Mouse (Mus musculus): ENCODE data around the gene Hectd2.

The Hectd2 gene

GRCm38 (mm10) chr19:36646132-36646828 lies 91.8 kb downstream of the Hectd2 start:
- no peak for DNase-seq (ENCODE audit: low spot score in 2 of 2)

GRCm38 (mm10) chr19:36652686-36653085 lies 98.2 kb downstream of the Hectd2 start:
- DNase-seq (ENCODE audit: low spot score in 2 of 2): no peak

- DNase-seq (ENCODE audit: low spot score in 2 of 2): no peak
Observed at GRCm38 (mm10) chr19:36662734-36663133, 108.3 kb downstream of the Hectd2 start.

GRCm38 (mm10) chr19:36663918-36664317 lies 109.5 kb downstream of the Hectd2 start:
- DNase-seq (ENCODE audit: low spot score in 2 of 2): no peak

- no peak for DNase-seq (ENCODE audit: low spot score in 2 of 2)
Observed at GRCm38 (mm10) chr19:36664417-36664816, 110.0 kb downstream of the Hectd2 start.

GRCm38 (mm10) chr19:36665206-36665605 lies 110.8 kb downstream of the Hectd2 start:
- no peak for DNase-seq (ENCODE audit: low spot score in 2 of 2)

- DNase-seq (ENCODE audit: low spot score in 2 of 2): no peak
Observed at GRCm38 (mm10) chr19:36665641-36666040, 111.2 kb downstream of the Hectd2 start.

- DNase-seq (ENCODE audit: low spot score in 2 of 2): no peak
Observed at GRCm38 (mm10) chr19:36666471-36666870, 112.0 kb downstream of the Hectd2 start.

- DNase-seq (ENCODE audit: low spot score in 2 of 2): no peak
Observed at GRCm38 (mm10) chr19:36667368-36667767, 112.9 kb downstream of the Hectd2 start.

GRCm38 (mm10) chr19:36668098-36668497 lies 113.7 kb downstream of the Hectd2 start:
- no peak for DNase-seq (ENCODE audit: low spot score in 2 of 2)

GRCm38 (mm10) chr19:36668881-36669639 lies 114.6 kb downstream of the Hectd2 start:
- no peak for DNase-seq (ENCODE audit: low spot score in 2 of 2)

- DNase-seq (ENCODE audit: low spot score in 2 of 2): no peak
Observed at GRCm38 (mm10) chr19:36669720-36670451, 115.4 kb downstream of the Hectd2 start.
